Mouse (Mus musculus): Measurements from ENCODE around the gene Foxo3.

- TF ChIP-seq CTCF (IDR thresholded peaks at IDR 0.05; ENCODE audit: low read depth) = no peak
- TF ChIP-seq EP300 (IDR thresholded peaks at IDR 0.05; ENCODE audit: low read depth) = no peak
These were observed 123.9 kb downstream of the Foxo3 start for GRCm38 (mm10) chr10:42152426-42153205.
